Mouse (Mus musculus) adrenal gland, postnatal 14 days (tissue): Measurements from ENCODE around the gene Fscn3. TPM values are rescaled to one million over a fixed set of nuclear protein-coding genes. Genes with fewer than 3 reads are reported as not detected.

Source experiments
- DNase-seq: peaks from one replicate; pipeline ENCODE4 v3.0.0; 2021; ENCODE audit warnings: mixed read lengths
- total RNA-seq: library from RNA; stranded (reverse); gene quantifications from 2 replicates; pipeline ENCODE4 v1.2.3, GENCODE M21; 2021

Fscn3 gene
- total RNA-seq, 1 experiment from 2014 or later, result not detected

GRCm38 (mm10) chr6:28486905-28487304 lies 59.3 kb downstream of the Fscn3 start:
- DNase-seq, result no peak

Other genes starting within 250 kb of the Fscn3 start
- 22.5 and 25.3 TPM in 2 replicates for gene Zfp800, start 29.8 kb upstream of the Fscn3 start, total RNA-seq
- 165 and 174 TPM in 2 replicates for gene Arf5, start 4.2 kb upstream of the Fscn3 start, total RNA-seq
- 12.7 and 15.4 TPM in 2 replicates for gene Gcc1, start 601 bp downstream of the Fscn3 start, total RNA-seq
- not detected in 2 replicates for gene Pax4, start 21.6 kb downstream of the Fscn3 start, total RNA-seq
- 121 and 132 TPM in 2 replicates for gene Snd1, start 47.4 kb downstream of the Fscn3 start, total RNA-seq